Mouse (Mus musculus) CD4-positive naive resting alpha-beta T cell, adult 57 days (primary cell): ENCODE data around the gene Cd8b1. TPM values are rescaled to one million over a fixed set of nuclear protein-coding genes. Genes with fewer than 3 reads are reported as not detected.

ENCODE experiments used
- total RNA-seq: library from RNA; stranded (reverse); gene quantifications from one replicate; pipeline ENCODE4 v1.2.4, GENCODE M21; 2023

Gene Cd8b1
- 10.6 TPM for total RNA-seq

GRCm38 (mm10) chr6:71322491-71322921 lies at the start of gene Cd8b1:
Gene Cd8b1 (plus strand): TSS chr6:71322788.

GRCm38 (mm10) chr6:71321826-71322283 lies 733 bp upstream of the Cd8b1 start, which contains the start of gene Smyd1:
Gene Smyd1 (minus strand): TSS chr6:71322233.

GRCm38 (mm10) chr6:71373249-71373775 lies 50.7 kb downstream of the Cd8b1 start, which contains the start of gene Cd8a:
Gene Cd8a (plus strand): TSS chr6:71373427.

Other genes starting within 250 kb of the Cd8b1 start
- gene Thnsl2, start 178.3 kb upstream of the Cd8b1 start, total RNA-seq, result 2.0 TPM
- gene Fabp1, start 123.0 kb upstream of the Cd8b1 start, total RNA-seq, result not detected
- 33.3 TPM for gene Krcc1, start 51.1 kb upstream of the Cd8b1 start, total RNA-seq
- gene Smyd1, start 555 bp upstream of the Cd8b1 start, total RNA-seq, result not detected
- 4.0 TPM for gene Cd8a, start 50.6 kb downstream of the Cd8b1 start, total RNA-seq
- gene Rmnd5a, start 117.8 kb downstream of the Cd8b1 start, total RNA-seq, result 71.3 TPM
- gene Rnf103, start 171.1 kb downstream of the Cd8b1 start, total RNA-seq, result 50.4 TPM
- gene Chmp3, start 221.0 kb downstream of the Cd8b1 start, total RNA-seq, result 51.6 TPM